Mouse (Mus musculus) heart, adult 18-20 months (tissue): ENCODE results near the gene Smarcd2. TPM values are rescaled to one million over a fixed set of nuclear protein-coding genes. Genes with fewer than 3 reads are reported as not detected.
"Not testable (repeated sequence)": the region's sequence is repeated elsewhere in the genome, so short reads cannot be mapped to it uniquely, and the experiment has no call there.

Source experiments
- DNase-seq, 2 experiments: peaks; one replicate each; pipeline ENCODE4 v3.0.0; 2021 to 2022; ENCODE audit warnings: mixed read lengths in 1 of 2
- total RNA-seq, 2 experiments: library from RNA; stranded (reverse); gene quantifications; 2 replicates each; pipeline ENCODE4 v1.2.3; 2021

The Smarcd2 gene
- total RNA-seq, 2 experiments from 2014 or later = 12.3 to 19.0 TPM

DNA sequence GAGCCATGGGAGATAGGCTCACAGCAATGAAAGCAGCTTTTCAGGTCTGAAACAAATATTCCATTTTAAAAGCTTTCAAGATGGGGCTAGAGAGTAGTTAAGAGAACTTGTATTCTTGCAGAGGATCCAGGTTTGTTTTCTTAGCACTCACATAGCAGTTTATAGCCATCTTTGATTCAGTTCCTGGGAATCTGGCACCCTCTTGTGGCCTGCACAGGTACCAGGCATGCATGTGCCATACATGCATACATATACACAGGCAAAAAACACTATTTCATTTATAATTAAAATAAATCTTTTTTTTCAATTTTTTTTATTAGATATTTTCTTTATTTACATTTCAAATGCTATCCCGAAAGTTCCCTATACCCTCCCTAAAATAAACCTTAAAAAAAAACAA, 25.9 kb downstream of the Smarcd2 start:
- DNase-seq = no peak

DNA sequence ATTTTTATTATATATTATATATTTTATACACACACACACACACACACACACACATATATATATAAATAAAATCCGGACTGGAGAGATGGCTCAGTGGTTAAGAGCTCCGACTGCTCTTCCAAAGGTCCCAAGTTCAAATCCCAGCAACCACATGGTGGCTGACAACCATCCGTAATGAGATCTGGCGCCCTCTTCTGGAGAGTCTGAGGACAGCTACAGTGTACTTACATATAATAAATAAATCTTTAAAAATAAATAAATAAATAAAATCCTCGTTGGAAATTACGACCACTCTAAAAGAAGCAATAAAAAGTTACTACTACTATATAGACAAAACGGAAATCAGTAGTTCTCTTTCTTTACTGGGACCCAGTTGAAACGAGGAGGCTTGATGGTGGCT, 38.8 kb downstream of the Smarcd2 start:
- not testable (repeated sequence) for DNase-seq

DNA sequence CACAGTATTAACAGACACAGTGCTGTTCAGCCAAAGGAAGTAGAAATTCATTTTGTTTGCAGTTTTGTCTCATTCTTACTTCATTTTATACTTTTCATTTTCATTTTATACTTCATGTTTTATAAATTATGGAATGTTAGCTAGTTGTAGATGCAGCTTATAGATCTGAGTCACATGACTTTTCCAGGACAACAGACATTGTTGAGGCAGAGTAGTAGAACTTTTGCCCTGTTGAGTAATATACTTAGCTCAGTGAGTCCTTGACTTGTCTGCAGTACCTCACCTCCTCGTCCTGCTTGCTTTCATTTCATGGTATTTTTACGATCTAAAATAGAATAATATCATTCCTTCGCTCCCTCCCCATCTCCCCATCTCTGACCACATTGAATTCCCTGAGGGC, 52.2 kb downstream of the Smarcd2 start:
- no peak for DNase-seq

DNA sequence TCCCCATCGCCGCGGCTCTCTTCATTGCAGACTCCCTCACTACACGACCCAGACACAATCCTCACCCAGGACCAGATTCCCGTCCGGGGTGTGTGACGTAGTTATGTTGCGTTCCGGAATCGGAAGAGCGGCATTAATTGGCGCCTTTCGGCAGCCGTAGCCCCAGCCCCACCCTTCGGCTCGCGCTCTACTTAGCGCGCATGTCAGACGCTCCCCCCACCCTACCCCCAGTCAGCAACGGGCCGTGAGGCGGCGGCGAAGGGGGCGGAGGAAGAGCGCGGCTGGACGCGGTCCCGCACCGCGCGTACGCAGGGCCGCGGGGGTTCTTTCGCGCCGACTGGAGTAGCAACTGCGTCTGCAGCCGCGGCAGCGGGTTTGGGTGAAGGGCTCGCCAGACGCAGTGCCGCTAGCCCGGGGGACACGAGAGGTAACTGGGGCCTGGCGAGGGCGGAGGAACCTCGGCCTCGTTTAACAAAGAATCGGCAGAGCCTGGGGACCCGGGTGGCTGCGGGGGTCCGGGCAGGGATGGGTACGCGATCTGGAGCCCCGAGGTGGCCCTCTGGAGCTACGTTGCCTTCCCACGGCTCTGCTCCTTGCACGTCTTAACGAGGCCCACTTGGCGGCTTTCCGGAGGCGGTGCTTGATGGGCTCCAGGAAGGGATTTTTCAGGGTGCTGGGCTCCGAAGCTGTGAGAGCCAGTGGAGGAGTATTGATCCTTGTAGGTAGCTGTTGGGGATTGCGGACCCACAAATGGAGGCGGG, 55.9 kb downstream of the Smarcd2 start, which contains the start of gene Ddx42:
Ddx42 (plus strand) TSS at position 197 of the 761 bp plus-strand sequence.
- peak; percentile 89 to 94 for DNase-seq

DNA sequence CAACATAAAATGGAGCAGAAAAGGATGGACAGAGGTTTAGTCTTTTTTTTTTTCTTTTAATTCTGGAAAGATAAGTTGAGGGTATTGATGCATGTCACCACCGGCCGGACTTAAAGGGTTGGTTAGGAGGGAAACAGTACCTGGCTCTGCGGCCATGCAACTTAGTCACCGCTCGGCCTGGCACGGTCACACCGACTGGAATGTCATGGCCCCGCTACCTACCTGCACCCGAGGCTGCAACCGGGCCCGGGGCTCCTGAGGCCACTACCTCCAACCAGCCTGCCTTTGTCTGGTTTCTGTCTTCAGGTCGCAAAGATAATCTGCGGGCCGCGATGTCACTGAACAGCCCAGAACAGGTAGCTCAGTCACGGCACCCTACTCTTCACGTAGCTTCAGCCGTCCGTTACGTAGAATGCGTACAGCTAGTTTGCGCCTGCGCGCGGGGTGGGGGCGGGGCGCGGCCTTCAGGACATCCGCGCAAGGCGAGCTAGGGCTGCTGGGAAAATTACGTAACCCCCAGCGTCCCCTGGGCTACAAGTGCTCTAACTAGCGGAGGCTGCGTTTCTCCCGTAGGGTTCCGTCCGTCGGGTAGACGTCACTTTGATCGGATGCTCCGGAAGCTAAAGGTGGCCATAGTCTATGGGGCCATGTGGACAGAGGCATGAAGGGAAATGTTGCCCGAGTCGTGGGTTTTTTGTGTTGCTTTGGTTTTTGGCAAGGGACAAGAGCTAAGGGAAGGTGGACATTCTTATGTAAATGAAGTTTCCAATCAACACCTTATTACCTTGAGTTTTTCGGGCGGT, 56.6 kb downstream of the Smarcd2 start, which contains the start of gene Ccdc47:
Ccdc47 (minus strand) TSS at position 418 of the 803 bp plus-strand sequence.
- DNase-seq = peak; percentile 95 to 99

DNA sequence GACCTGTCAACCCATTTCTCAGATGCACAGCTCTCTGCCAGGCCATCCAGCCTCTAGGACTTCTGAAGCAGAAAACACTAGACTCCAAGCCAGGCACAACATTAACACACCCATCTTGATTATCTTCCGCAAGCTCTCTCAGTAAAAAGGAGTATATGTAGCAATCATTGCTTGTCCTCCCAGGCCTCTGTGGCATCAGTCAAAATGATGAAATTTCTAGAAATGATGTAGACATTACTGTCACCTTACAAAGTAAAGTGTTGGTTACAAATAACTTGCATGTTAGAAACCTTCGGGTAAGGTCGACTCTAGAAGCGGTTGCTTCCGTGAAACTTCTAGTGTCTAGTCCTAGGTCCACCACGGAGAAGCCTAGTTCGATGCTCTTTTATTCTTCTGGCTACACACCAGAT, 57.3 kb downstream of the Smarcd2 start:
- DNase-seq = no peak

DNA sequence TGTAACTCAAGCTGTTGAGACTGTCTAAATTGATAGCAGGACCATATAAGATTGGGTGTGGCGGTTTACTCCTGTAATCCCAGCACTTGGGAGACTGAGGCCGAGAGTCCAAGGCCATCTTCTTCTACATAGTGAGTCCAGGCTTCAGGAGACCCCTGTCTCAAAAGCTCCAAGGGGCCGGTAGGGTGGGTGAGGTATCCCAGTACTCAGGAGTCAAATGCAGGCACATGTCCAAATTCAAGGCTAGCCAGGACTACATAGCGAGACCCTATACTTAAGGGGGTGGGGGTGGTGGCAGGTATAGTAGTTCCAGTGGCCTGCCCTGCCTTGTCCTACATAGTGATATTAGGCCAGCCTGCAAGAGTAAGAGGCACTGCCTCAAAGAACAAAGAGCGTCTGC, 57.9 kb downstream of the Smarcd2 start:
- no peak for DNase-seq

Other genes starting within 250 kb of the Smarcd2 start
- gene Dcaf7, start 236.1 kb downstream of the Smarcd2 start, total RNA-seq = 10 to 100 TPM; 40.0 to 41.6 TPM
- 10 to 100 TPM; 65.6 to 68.9 TPM for gene Taco1, start 206.9 kb downstream of the Smarcd2 start, total RNA-seq
- gene Map3k3, start 188.4 kb downstream of the Smarcd2 start, total RNA-seq = 10 to 100 TPM; 35.0 to 37.3 TPM
- not detected for gene Gm10840, start 112.1 kb downstream of the Smarcd2 start, total RNA-seq
- 10 to 100 TPM in 1 of 2 experiments, 1 to 10 TPM in 1; 3.5 to 12.3 TPM for gene Limd2, start 112.1 kb downstream of the Smarcd2 start, total RNA-seq
- 1 to 10 TPM; 6.2 to 8.0 TPM for gene Strada, start 70.8 kb downstream of the Smarcd2 start, total RNA-seq
- gene Ccdc47, start 56.6 kb downstream of the Smarcd2 start, total RNA-seq = 10 to 100 TPM; 70.0 to 74.0 TPM
- gene Ddx42, start 56.0 kb downstream of the Smarcd2 start, total RNA-seq = 10 to 100 TPM; 24.1 to 26.7 TPM
- gene Ftsj3, start 16.9 kb downstream of the Smarcd2 start, total RNA-seq = 10 to 100 TPM; 19.5 to 23.2 TPM
- 100 to 1,000 TPM; 109 TPM for gene Psmc5, start 16.8 kb downstream of the Smarcd2 start, total RNA-seq
- gene Tcam1, start 3.7 kb upstream of the Smarcd2 start, total RNA-seq = not detected
- not detected for gene Gh, start 28.9 kb upstream of the Smarcd2 start, total RNA-seq
- 10 to 100 TPM in 1 of 2 experiments, 1 to 10 TPM in 1; 2.0 to 14.1 TPM for gene Cd79b, start 41.8 kb upstream of the Smarcd2 start, total RNA-seq
- 10 to 100 TPM; 22.6 to 23.8 TPM for gene Scn4a, start 80.3 kb upstream of the Smarcd2 start, total RNA-seq
- 1 to 10 TPM in 1 of 2 experiments, under 1 TPM in 1; 0.57 to 1.3 TPM for gene Prr29, start 92.5 kb upstream of the Smarcd2 start, total RNA-seq
- 10 to 100 TPM; 19.2 to 24.5 TPM for gene Icam2, start 115.1 kb upstream of the Smarcd2 start, total RNA-seq
- gene Ern1, start 214.9 kb upstream of the Smarcd2 start, total RNA-seq = 10 to 100 TPM; 12.1 to 12.4 TPM